Mouse (Mus musculus) CH12.LX (cell line): Measurements from ENCODE around the gene Hk1. TPM values are rescaled to one million over a fixed set of nuclear protein-coding genes. Genes with fewer than 3 reads are reported as not detected.

Source experiments
- DNase-seq: peaks from one replicate; pipeline ENCODE4 v3.0.0-alpha.2; 2013; ENCODE audit errors: extremely low read depth
- H3K27ac ChIP-seq: 2 replicates; pipeline ENCODE4 v1.5.1; 2012; ENCODE audit warnings: low read depth, mild to moderate bottlenecking, control low read depth, moderate library complexity; ENCODE audit not compliant: insufficient read depth
- H3K27me3 ChIP-seq: replicated peaks from 2 replicates; pipeline ENCODE3; 2012; ENCODE audit warnings: inconsistent platforms
- H3K36me3 ChIP-seq, 2 experiments: replicated peaks in 1 of 2; 2 replicates each; pipeline versions ENCODE3 to v1.6.1; 2012; ENCODE audit warnings: inconsistent platforms in 1 of 2, low read length in 1 of 2, mild to moderate bottlenecking in 1 of 2, mixed read lengths in 1 of 2, moderate library complexity in 1 of 2; ENCODE audit not compliant: control insufficient read depth in 1 of 2, insufficient read depth in 1 of 2
- H3K4me1 ChIP-seq, 2 experiments: 2 replicates each; pipeline ENCODE4 v1.6.1; 2012; ENCODE audit warnings: inconsistent platforms in 1 of 2, moderate library complexity in 1 of 2; ENCODE audit not compliant: insufficient read depth in 2 of 2, control insufficient read depth in 1 of 2
- H3K4me2 ChIP-seq: 2 replicates; pipeline ENCODE4 v1.6.1; 2012; ENCODE audit warnings: low read depth, mild to moderate bottlenecking, control low read depth; ENCODE audit not compliant: poor library complexity, insufficient read depth, severe bottlenecking
- H3K4me3 ChIP-seq, 3 experiments: fragments of 150-350 bp in 1 of 3; sonication (generic) in 1 of 3; replicated peaks in 1 of 3; 2 replicates each; pipeline versions ENCODE3 to v1.5.1; 2011 to 2012; ENCODE audit warnings: low read depth in 2 of 3, low read length in 2 of 3, mild to moderate bottlenecking in 2 of 3, moderate library complexity in 2 of 3, control low read depth in 1 of 3, improper control_type of control experiment in 1 of 3, inconsistent platforms in 1 of 3, mixed read lengths in 1 of 3; ENCODE audit not compliant: poor library complexity in 1 of 3
- H3K79me2 ChIP-seq: replicated peaks from 2 replicates; pipeline ENCODE4 v1.6.1; 2012; ENCODE audit warnings: mild to moderate bottlenecking, moderate library complexity; ENCODE audit not compliant: control insufficient read depth, poor library complexity, insufficient read depth, severe bottlenecking; ENCODE audit errors: extremely low read depth
- H3K9ac ChIP-seq: 2 replicates; pipeline ENCODE4 v1.6.1; 2012; ENCODE audit warnings: low read depth, mild to moderate bottlenecking, control low read depth, moderate library complexity; ENCODE audit not compliant: insufficient read depth
- H3K9me3 ChIP-seq: replicated peaks from 2 replicates; pipeline ENCODE3; 2012; ENCODE audit warnings: low read length, inconsistent platforms, mixed read lengths
- BHLHE40 ChIP-seq: IDR thresholded peaks from 2 replicates; pipeline ENCODE4 v1.6.1; 2011; ENCODE audit warnings: mild to moderate bottlenecking, low read depth, low read length, improper control_type of control experiment
- CHD1 ChIP-seq: IDR thresholded peaks from 2 replicates; pipeline ENCODE4 v1.6.1; 2012; ENCODE audit warnings: low read depth, low read length, improper control_type of control experiment, inconsistent platforms
- CHD2 ChIP-seq: IDR thresholded peaks from 2 replicates; pipeline ENCODE4 v1.6.1; 2011; ENCODE audit warnings: low read length, improper control_type of control experiment
- CTCF ChIP-seq, 2 experiments: IDR thresholded peaks in 1 of 2; conservative IDR thresholded peaks in 1 of 2; 2 replicates each; pipeline ENCODE4 v1.5.1; 2011 to 2012; ENCODE audit warnings: low read depth in 2 of 2, low read length in 2 of 2, improper control_type of control experiment in 1 of 2, inconsistent platforms in 1 of 2, mild to moderate bottlenecking in 1 of 2, moderate library complexity in 1 of 2
- E2F4 ChIP-seq: IDR thresholded peaks from 2 replicates; pipeline ENCODE4 v1.6.1; 2011; ENCODE audit warnings: low read depth, low read length, improper control_type of control experiment; ENCODE audit not compliant: insufficient replicate concordance
- ELF1 ChIP-seq: IDR thresholded peaks from 2 replicates; pipeline ENCODE4 v1.6.1; 2014; ENCODE audit warnings: low read depth, mild to moderate bottlenecking, inconsistent platforms, low read length, improper control_type of control experiment
- EP300 ChIP-seq: IDR thresholded peaks from 2 replicates; pipeline ENCODE4 v1.6.1; 2011; ENCODE audit warnings: low read length, improper control_type of control experiment
- ETS1 ChIP-seq: conservative IDR thresholded peaks from 2 replicates; pipeline ENCODE4 v1.6.1; 2012; ENCODE audit warnings: low read depth, mild to moderate bottlenecking, inconsistent platforms, low read length, improper control_type of control experiment, moderate library complexity
- GABPA ChIP-seq: IDR thresholded peaks from 2 replicates; pipeline ENCODE4 v1.6.1; 2012; ENCODE audit warnings: low read depth, low read length, improper control_type of control experiment, inconsistent platforms; ENCODE audit not compliant: insufficient replicate concordance
- IRF4 ChIP-seq: IDR thresholded peaks from 2 replicates; pipeline ENCODE4 v1.6.1; 2014; ENCODE audit warnings: low read depth, mild to moderate bottlenecking, inconsistent platforms, low read length, improper control_type of control experiment
- JUN ChIP-seq: IDR thresholded peaks from 2 replicates; pipeline ENCODE4 v1.6.1; 2011; ENCODE audit warnings: low read depth, mild to moderate bottlenecking, low read length, improper control_type of control experiment, moderate library complexity; ENCODE audit not compliant: insufficient read depth
- JUND ChIP-seq: conservative IDR thresholded peaks from 2 replicates; pipeline ENCODE4 v1.6.1; 2011; ENCODE audit warnings: low read depth, low read length, improper control_type of control experiment
- MAFK ChIP-seq: IDR thresholded peaks from 2 replicates; pipeline ENCODE4 v1.6.1; 2011; ENCODE audit warnings: low read length, improper control_type of control experiment; ENCODE audit not compliant: insufficient replicate concordance
- MAX ChIP-seq: IDR thresholded peaks from 2 replicates; pipeline ENCODE4 v1.6.1; 2011; ENCODE audit warnings: low read length, improper control_type of control experiment
- MAZ ChIP-seq: IDR thresholded peaks from 2 replicates; pipeline ENCODE4 v1.6.1; 2012; ENCODE audit warnings: low read depth, mild to moderate bottlenecking, inconsistent platforms, low read length, improper control_type of control experiment, moderate library complexity
- MXI1 ChIP-seq: IDR thresholded peaks from 2 replicates; pipeline ENCODE4 v1.6.1; 2011; ENCODE audit warnings: mild to moderate bottlenecking, low read depth, low read length, improper control_type of control experiment
- MYC ChIP-seq: IDR thresholded peaks from 2 replicates; pipeline ENCODE4 v1.6.1; 2011; ENCODE audit warnings: low read depth, mild to moderate bottlenecking, improper control_type of control experiment, low read length
- NELFE ChIP-seq: IDR thresholded peaks from 2 replicates; pipeline ENCODE4 v1.6.1; 2011; ENCODE audit warnings: low read depth, low read length, improper control_type of control experiment
- NRF1 ChIP-seq: IDR thresholded peaks from 2 replicates; pipeline ENCODE4 v1.6.1; 2014; ENCODE audit warnings: low read depth, mild to moderate bottlenecking, inconsistent platforms, low read length, improper control_type of control experiment, moderate library complexity
- PAX5 ChIP-seq: IDR thresholded peaks from 2 replicates; pipeline ENCODE4 v1.6.1; 2012; ENCODE audit warnings: low read length, inconsistent platforms, mixed read lengths
- POLR2A ChIP-seq: IDR thresholded peaks from 2 replicates; pipeline ENCODE4 v1.6.1; 2011; ENCODE audit warnings: low read depth, mild to moderate bottlenecking, improper control_type of control experiment, low read length
- POLR2AphosphoS2 ChIP-seq: IDR thresholded peaks from 2 replicates; pipeline ENCODE4 v1.6.1; 2011; ENCODE audit warnings: low read depth, low read length, improper control_type of control experiment
- RAD21 ChIP-seq: IDR thresholded peaks from 2 replicates; pipeline ENCODE4 v1.6.1; 2011; ENCODE audit warnings: low read depth, mild to moderate bottlenecking, low read length, improper control_type of control experiment, moderate library complexity
- RCOR1 ChIP-seq: conservative IDR thresholded peaks from 2 replicates; pipeline ENCODE4 v1.6.1; 2012; ENCODE audit warnings: low read depth, mild to moderate bottlenecking, inconsistent platforms, low read length, improper control_type of control experiment
- SIN3A ChIP-seq: IDR thresholded peaks from 2 replicates; pipeline ENCODE4 v1.6.1; 2012; ENCODE audit warnings: low read length, improper control_type of control experiment, inconsistent platforms
- SMC3 ChIP-seq: IDR thresholded peaks from 2 replicates; pipeline ENCODE4 v1.6.1; 2011; ENCODE audit warnings: low read depth, low read length, improper control_type of control experiment
- TBP ChIP-seq: conservative IDR thresholded peaks from 2 replicates; pipeline ENCODE4 v1.6.1; 2011; ENCODE audit warnings: low read depth, low read length, improper control_type of control experiment
- UBTF ChIP-seq: IDR thresholded peaks from 2 replicates; pipeline ENCODE4 v1.6.1; 2012; ENCODE audit warnings: low read depth, mild to moderate bottlenecking, inconsistent platforms, low read length, improper control_type of control experiment, moderate library complexity
- USF1 ChIP-seq: IDR thresholded peaks from 2 replicates; pipeline ENCODE4 v1.6.1; 2014; ENCODE audit warnings: low read depth, mild to moderate bottlenecking, inconsistent platforms, low read length, improper control_type of control experiment
- USF2 ChIP-seq: conservative IDR thresholded peaks from 2 replicates; pipeline ENCODE4 v1.6.1; 2011; ENCODE audit warnings: low read depth, low read length, improper control_type of control experiment
- ZC3H11A ChIP-seq: IDR thresholded peaks from 2 replicates; pipeline ENCODE4 v1.6.1; 2012; ENCODE audit warnings: low read depth, mild to moderate bottlenecking, inconsistent platforms, low read length, improper control_type of control experiment
- ZKSCAN1 ChIP-seq: IDR thresholded peaks from 2 replicates; pipeline ENCODE4 v1.6.1; 2012; ENCODE audit warnings: low read depth, inconsistent platforms, low read length, improper control_type of control experiment, borderline replicate concordance
- ZMIZ1 ChIP-seq: IDR thresholded peaks from 2 replicates; pipeline ENCODE4 v1.6.1; 2012; ENCODE audit warnings: low read depth, mild to moderate bottlenecking, inconsistent platforms, low read length, improper control_type of control experiment
- dilution Hi-C: fragments of 300-500 bp; cut with MboI; formaldehyde crosslinking; loops from 2 replicates; pipeline ENCODE4 v1.14.3; 2020; ENCODE audit warnings: low sequenced_read_pairs; ENCODE audit not compliant: extremely low pct_unique_long_range_greater_than_20kb, extremely low pct_ligation_motif_present
- in situ Hi-C: fragments of 300-500 bp; cut with MboI; formaldehyde crosslinking; loops from 3 replicates; pipeline ENCODE4 v1.14.3; 2019; ENCODE audit warnings: low sequenced_read_pairs, low pct_ligation_motif_present, low pct_unique_long_range_greater_than_20kb, mixed read lengths
- polyA plus RNA-seq: library from polyadenylated mRNA; unstranded; fragments of >175 nt; gene quantifications from 2 replicates; pipeline ENCODE4 v1.2.1, GENCODE M21; 2012; ENCODE audit warnings: low read depth; ENCODE audit not compliant: insufficient read length
- total RNA-seq, 2 experiments: library from RNA; depleted of rRNA; stranded (reverse); fragments of 300-350 nt in 1 of 2; fragments of >200 nt in 1 of 2; gene quantifications; 2 replicates each; pipeline ENCODE4 v1.2.3; 2012 to 2014

Gene Hk1
- total and polyA plus RNA-seq, 3 experiments: 9.3 to 30.1 (median 23.4) TPM

- TF ChIP-seq ETS1: peak; percentile 50
- TF ChIP-seq MAX: peak; percentile 78
- peak; percentile 81 for TF ChIP-seq SIN3A
- no peak for TF ChIP-seq ZC3H11A
- no peak for TF ChIP-seq NRF1
- no peak for TF ChIP-seq EP300
- TF ChIP-seq MXI1: peak; percentile 58
- TF ChIP-seq ELF1: peak; percentile 76
- TF ChIP-seq RCOR1: no peak
- TF ChIP-seq, all 38 proteins: peak for 19
These were observed 39.5 kb downstream of the Hk1 start (continued) for GRCm38 (mm10) chr10:62340095-62340731.

GRCm38 (mm10) chr10:62339211-62340094 is 40.3 kb downstream of the Hk1 start:
- no peaks in the 10 kb centered on the region for H3K9me3 ChIP-seq
- H3K4me2 ChIP-seq: peak overlapping the region; percentile 53
- peak; percentile 43 for DNase-seq
- H3K36me3 ChIP-seq: peaks cover 0 to 14% of the 10 kb centered on the region in 2 experiments
- in situ Hi-C loops (no loop called here), dilution Hi-C loops (no loop called here)
- no peaks in the 10 kb centered on the region for H3K27me3 ChIP-seq
- H3K27ac ChIP-seq: peak overlapping the region; percentile 19; the same call in 1 of the 2 replicates
- H3K9ac ChIP-seq: peak overlapping the region; percentile 50
- no peaks in the 10 kb centered on the region for H3K79me2 ChIP-seq
- peaks cover 15 to 62% of the 10 kb centered on the region in 2 experiments for H3K4me1 ChIP-seq
- peak overlapping the region; percentile 78 to 98 (median 83) for H3K4me3 ChIP-seq
- TF ChIP-seq ETS1: peak; percentile 28; the same call in 1 of the 2 replicates
- no peak for TF ChIP-seq ZMIZ1
- TF ChIP-seq MAZ: no peak
- TF ChIP-seq POLR2A: no peak
- TF ChIP-seq E2F4: no peak
- no peak for TF ChIP-seq MAFK
- TF ChIP-seq SMC3: peak; percentile 12; the same call in 1 of the 2 replicates
- TF ChIP-seq POLR2AphosphoS2: no peak
- TF ChIP-seq RAD21: no peak; the same call in 1 of the 2 replicates
- TF ChIP-seq JUN: no peak
- no peak for TF ChIP-seq SIN3A
- no peak for TF ChIP-seq ZC3H11A
- no peak for TF ChIP-seq UBTF
- TF ChIP-seq RCOR1: no peak
- no peak for TF ChIP-seq JUND
- no peak for TF ChIP-seq PAX5
- TF ChIP-seq ELF1: no peak
- peak; percentile 26 for TF ChIP-seq EP300
- no peak for TF ChIP-seq CHD2
- no peak for TF ChIP-seq NRF1
- peak; percentile 28; the same call in 1 of the 2 replicates for TF ChIP-seq MAX
- TF ChIP-seq CTCF (conservative IDR thresholded peaks at IDR 0.05 in 1 of 2, IDR thresholded peaks at IDR 0.05 in 1 of 2; ENCODE audit: low read depth in 2 of 2, low read length in 2 of 2): peak in 1 of 2 experiments; percentile 21; a peak in 1 of 4 replicates
- TF ChIP-seq MXI1: peak; percentile 47; the same call in 1 of the 2 replicates
- no peak for TF ChIP-seq GABPA
- TF ChIP-seq IRF4: no peak
- 0 out of 2 replicates have a peak, but pooled peaks have one; percentile 27 for TF ChIP-seq CHD1
- no peak for TF ChIP-seq USF2
- TF ChIP-seq BHLHE40: peak; percentile 17; the same call in 1 of the 2 replicates
- no peak for TF ChIP-seq TBP
- no peak for TF ChIP-seq MYC
- TF ChIP-seq USF1: no peak
- TF ChIP-seq ZKSCAN1: no peak
- no peak for TF ChIP-seq NELFE
